Mouse (Mus musculus): ENCODE measurements around the gene Gm10837. TPM values are rescaled to one million over a fixed set of nuclear protein-coding genes. Genes with fewer than 3 reads are reported as not detected.

Gene Gm10837
- total RNA-seq, 2 experiments from 2014 or later, result not detected

- H3K4me3 ChIP-seq, result no peak overlapping the region
- peak in 1 of 2 experiments; percentile 6 for DNase-seq (ENCODE audit: low spot score in 2 of 2)
- H3K27ac ChIP-seq, result peak overlapping the region; percentile 46; the same call in 1 of the 2 replicates
- TF ChIP-seq CTCF (conservative IDR thresholded peaks at IDR 0.05), result no peak
Observed at GRCm38 (mm10) chr14:122467926-122468841, 22.2 kb upstream of the Gm10837 start.

- H3K4me3 ChIP-seq, result peak overlapping the region; percentile 6; the same call in 1 of the 2 replicates
Observed at GRCm38 (mm10) chr14:122468971-122469755, 21.2 kb upstream of the Gm10837 start.

GRCm38 (mm10) chr14:122471449-122472085 lies 18.8 kb upstream of the Gm10837 start:
- Histone ChIP-seq H3K4me3 (no peak overlapping the region; the same call in 1 of the 2 replicates), H3K27ac (peak overlapping the region; percentile 57; the same call in 1 of the 2 replicates)
- peak in 1 of 2 experiments; percentile 6 for DNase-seq (ENCODE audit: low spot score in 2 of 2)
- no peak for TF ChIP-seq CTCF (conservative IDR thresholded peaks at IDR 0.05)

More at GRCm38 (mm10) chr14:122468971-122469755, 21.2 kb upstream of the Gm10837 start:
- H3K27ac ChIP-seq, result peak overlapping the region; percentile 67
- no peak for TF ChIP-seq CTCF (conservative IDR thresholded peaks at IDR 0.05)
- peak in 1 of 2 experiments; percentile 8 for DNase-seq (ENCODE audit: low spot score in 2 of 2)

- peak in 1 of 2 experiments; percentile 4 for DNase-seq (ENCODE audit: low spot score in 2 of 2)
- TF ChIP-seq CTCF (conservative IDR thresholded peaks at IDR 0.05), result no peak
- peak overlapping the region; percentile 65; the same call in 1 of the 2 replicates for H3K27ac ChIP-seq
- peak overlapping the region; percentile 24; the same call in 1 of the 2 replicates for H3K4me3 ChIP-seq
Observed at GRCm38 (mm10) chr14:122472161-122472560, 18.2 kb upstream of the Gm10837 start.

- no peak for TF ChIP-seq CTCF (conservative IDR thresholded peaks at IDR 0.05)
Observed at GRCm38 (mm10) chr14:122472647-122473046, 17.7 kb upstream of the Gm10837 start.

GRCm38 (mm10) chr14:122473211-122473751 lies 17.1 kb upstream of the Gm10837 start:
- peak in 1 of 2 experiments; percentile 7 for DNase-seq (ENCODE audit: low spot score in 2 of 2)
- H3K4me3 ChIP-seq, result peak overlapping the region; percentile 60

More at GRCm38 (mm10) chr14:122472647-122473046, 17.7 kb upstream of the Gm10837 start:
- H3K27ac ChIP-seq, result peak overlapping the region; percentile 65; the same call in 1 of the 2 replicates
- peak in 1 of 2 experiments; percentile 4 for DNase-seq (ENCODE audit: low spot score in 2 of 2)
- peak overlapping the region; percentile 24; the same call in 1 of the 2 replicates for H3K4me3 ChIP-seq

GRCm38 (mm10) chr14:122474041-122474890 lies 16.1 kb upstream of the Gm10837 start:
- Histone ChIP-seq H3K4me3 (peak overlapping the region; percentile 60), H3K27ac (peak overlapping the region; percentile 86)
- TF ChIP-seq CTCF (conservative IDR thresholded peaks at IDR 0.05), result no peak
- peak in 1 of 2 experiments; percentile 36 for DNase-seq (ENCODE audit: low spot score in 2 of 2)

More at GRCm38 (mm10) chr14:122473211-122473751, 17.1 kb upstream of the Gm10837 start:
- no peak for TF ChIP-seq CTCF (conservative IDR thresholded peaks at IDR 0.05)
- peak overlapping the region; percentile 79 for H3K27ac ChIP-seq

- TF ChIP-seq CTCF (conservative IDR thresholded peaks at IDR 0.05), result no peak
- peak; percentile 44 to 53 for DNase-seq (ENCODE audit: low spot score in 2 of 2)
- Histone ChIP-seq H3K27ac (peak within 1 kb of the TSS; percentile 86), H3K4me3 (peak within 1 kb of the TSS; percentile 60)
Observed at GRCm38 (mm10) chr14:122474891-122475556, 15.4 kb upstream of the Gm10837 start, which contains the start of gene Zic2. Gene Zic2 (plus strand): TSS chr14:122475435.

- Histone ChIP-seq H3K4me3 (peak overlapping the region; percentile 57), H3K27ac (peak overlapping the region; percentile 86)
- no peak for DNase-seq (ENCODE audit: low spot score in 2 of 2)
- TF ChIP-seq CTCF (conservative IDR thresholded peaks at IDR 0.05), result no peak
Observed at GRCm38 (mm10) chr14:122475557-122476040, 14.8 kb upstream of the Gm10837 start.
